8 mouse cellular contexts compared by ENCODE assay signal in genomic region chr2:38013839-38014365, GRCm38 (mm10).
A peak's percentile ranks its signal among the peaks of the same experiment; 100 is the strongest.
DNase-seq lines count a peak whose midpoint lies in the region; ATAC-seq and TF ChIP-seq lines count a peak whose summit lies in the region.

No protein-coding gene starts in this region.

- 0 out of 2 replicates have a peak overlapping the region, but pooled peaks have one; percentile 14 for H3K9ac ChIP-seq in MEL (ENCODE audit: control insufficient read depth, low read depth, low read length, poor library complexity, severe bottlenecking)
- no peak overlapping the region for H3K9ac ChIP-seq in forebrain, embryonic 16.5 days (replicated peaks; ENCODE audit: low read depth, low read length)
- no peak overlapping the region for H3K9ac ChIP-seq in hindbrain, embryonic 15.5 days
- H3K9ac ChIP-seq in midbrain, embryonic 13.5 days (replicated peaks) = no peak overlapping the region

- H3K4me2 ChIP-seq in forebrain, embryonic 16.5 days (ENCODE audit: low read length) = peak overlapping the region; percentile 25; the same call in 1 of the 2 replicates
- H3K4me2 ChIP-seq in hindbrain, embryonic 15.5 days = no peak overlapping the region
- H3K4me2 ChIP-seq in midbrain, embryonic 13.5 days (replicated peaks) = no peak overlapping the region

- WGBS in forebrain, embryonic 16.5 days = 8% methylated on average over 5 of the region's 5 CpGs
- 49% methylated on average over 5 of the region's 5 CpGs for WGBS in hindbrain, embryonic 15.5 days
- 20% methylated on average over 5 of the region's 5 CpGs for WGBS in midbrain, embryonic 13.5 days

- TF ChIP-seq RAD21 in MEL (IDR thresholded peaks at IDR 0.05; ENCODE audit: low read depth, low read length) = no peak

- DNase-seq in MEL (ENCODE audit: low read depth, low spot score) = peak; percentile 81
- DNase-seq in adrenal gland, postnatal 36 days = peak; percentile 29 to 69
- peak; percentile 42 to 44 for DNase-seq in left cerebral cortex, adult 18-20 months (ENCODE audit: low spot score in 2 of 2)
- peak; percentile 25 to 52 for DNase-seq in urinary bladder, postnatal 36 days (ENCODE audit: low spot score in 2 of 2)
- DNase-seq in yolk sac, embryonic 10.5 days (ENCODE audit: low spot score) = no peak

- peak overlapping the region; percentile 11 to 23; a peak in 2 of 4 replicates for H3K4me3 ChIP-seq in MEL (ENCODE audit: control insufficient read depth in 1 of 2, insufficient read depth in 1 of 2, low read depth in 2 of 2, low read length in 2 of 2)
- no peak overlapping the region for H3K4me3 ChIP-seq in forebrain, embryonic 16.5 days (replicated peaks; ENCODE audit: low read length)
- no peak overlapping the region for H3K4me3 ChIP-seq in hindbrain, embryonic 15.5 days
- no peak overlapping the region for H3K4me3 ChIP-seq in midbrain, embryonic 13.5 days (replicated peaks)

- no peaks in the 10 kb centered on the region for H3K9me3 ChIP-seq in MEL (replicated peaks; ENCODE audit: insufficient read depth, low read length)
- no peaks in the 10 kb centered on the region for H3K9me3 ChIP-seq in forebrain, embryonic 16.5 days (ENCODE audit: control insufficient read depth, low read length)
- H3K9me3 ChIP-seq in hindbrain, embryonic 15.5 days = no peaks in the 10 kb centered on the region
- H3K9me3 ChIP-seq in midbrain, embryonic 13.5 days = no peaks in the 10 kb centered on the region

- H3K27ac ChIP-seq in MEL (ENCODE audit: control insufficient read depth, low read depth, low read length) = peak overlapping the region; percentile 60
- H3K27ac ChIP-seq in forebrain, embryonic 16.5 days (ENCODE audit: low read length) = peak overlapping the region; percentile 82
- H3K27ac ChIP-seq in hindbrain, embryonic 15.5 days (replicated peaks) = 0 out of 2 replicates have a peak overlapping the region, but pooled peaks have one; percentile 37
- H3K27ac ChIP-seq in midbrain, embryonic 13.5 days = peak overlapping the region; percentile 54

- no peak for TF ChIP-seq POLR2A in MEL (IDR thresholded peaks at IDR 0.05; ENCODE audit: control insufficient read depth in 1 of 2, insufficient read depth in 1 of 2, low read depth in 1 of 2, low read length in 2 of 2, poor library complexity in 1 of 2)

- TF ChIP-seq CTCF in MEL (IDR thresholded peaks at IDR 0.05 in 2 of 3, conservative IDR thresholded peaks at IDR 0.05 in 1 of 3; ENCODE audit: control insufficient read depth in 1 of 3, insufficient read depth in 1 of 3, low read depth in 2 of 3, low read length in 3 of 3, poor library complexity in 1 of 3, severe bottlenecking in 1 of 3) = no peak

- peaks cover 0 to 32% of the 10 kb centered on the region in 2 experiments; a peak in 2 of 4 replicates for H3K36me3 ChIP-seq in MEL (ENCODE audit: control insufficient read depth in 1 of 2, insufficient read depth in 2 of 2, low read length in 2 of 2)
- H3K36me3 ChIP-seq in forebrain, embryonic 16.5 days (ENCODE audit: control insufficient read depth, insufficient read depth) = no peaks in the 10 kb centered on the region
- H3K36me3 ChIP-seq in hindbrain, embryonic 15.5 days = no peaks in the 10 kb centered on the region
- H3K36me3 ChIP-seq in midbrain, embryonic 13.5 days = no peaks in the 10 kb centered on the region

- H3K27me3 ChIP-seq in MEL (ENCODE audit: control insufficient read depth in 1 of 2, insufficient read depth in 2 of 2, low read length in 2 of 2) = no peaks in the 10 kb centered on the region
- H3K27me3 ChIP-seq in forebrain, embryonic 16.5 days (replicated peaks; ENCODE audit: control insufficient read depth, insufficient read depth, low read length) = no peaks in the 10 kb centered on the region
- H3K27me3 ChIP-seq in hindbrain, embryonic 15.5 days = no peaks in the 10 kb centered on the region
- H3K27me3 ChIP-seq in midbrain, embryonic 13.5 days = peaks cover 14% of the 10 kb centered on the region

- peak; percentile 47 to 64; a peak in 3 of 4 replicates for TF ChIP-seq EP300 in MEL (IDR thresholded peaks at IDR 0.05; ENCODE audit: low read depth in 1 of 2, low read length in 2 of 2)

- peaks cover 10 to 19% of the 10 kb centered on the region in 2 experiments for H3K4me1 ChIP-seq in MEL (ENCODE audit: control insufficient read depth in 1 of 2, insufficient read depth in 2 of 2, low read length in 2 of 2)
- H3K4me1 ChIP-seq in forebrain, embryonic 16.5 days (replicated peaks; ENCODE audit: control insufficient read depth, insufficient read depth, low read length) = peaks cover 18% of the 10 kb centered on the region
- H3K4me1 ChIP-seq in hindbrain, embryonic 15.5 days (replicated peaks) = peaks cover 16% of the 10 kb centered on the region
- peaks cover 22% of the 10 kb centered on the region for H3K4me1 ChIP-seq in midbrain, embryonic 13.5 days (replicated peaks)

- peak; percentile 88 for ATAC-seq in forebrain, embryonic 16.5 days
- ATAC-seq in hindbrain, embryonic 15.5 days (ENCODE audit: low FRiP score, low read depth) = peak; percentile 66
- ATAC-seq in midbrain, embryonic 13.5 days = peak; percentile 67

- no peaks in the 10 kb centered on the region; the same call in 1 of the 2 replicates for H3K79me2 ChIP-seq in MEL (ENCODE audit: control insufficient read depth, insufficient read depth, low read length, poor library complexity)

TF ChIP-seq in MEL, 35 proteins besides CTCF, POLR2A, EP300 and RAD21:
- no peak for TF ChIP-seq KAT2A (conservative IDR thresholded peaks at IDR 0.05; ENCODE audit: low read depth, low read length)
- no peak for TF ChIP-seq TAL1 (IDR thresholded peaks at IDR 0.05; ENCODE audit: low read length)
- peak; percentile 69 for TF ChIP-seq GATA1 (IDR thresholded peaks at IDR 0.05; ENCODE audit: low read depth, low read length)
- TF ChIP-seq MYB (IDR thresholded peaks at IDR 0.05; ENCODE audit: low read depth, low read length) = peak; percentile 74
- peak; percentile 78 for TF ChIP-seq MXI1 (IDR thresholded peaks at IDR 0.05; ENCODE audit: low read depth, low read length)
- peak; percentile 25 for TF ChIP-seq SMC3 (IDR thresholded peaks at IDR 0.05; ENCODE audit: low read depth, low read length)
- no peak for TF ChIP-seq GABPA (IDR thresholded peaks at IDR 0.05; ENCODE audit: low read depth, low read length)
- TF ChIP-seq ZKSCAN1 (IDR thresholded peaks at IDR 0.05; ENCODE audit: low read depth, low read length) = no peak
- TF ChIP-seq RCOR1 (IDR thresholded peaks at IDR 0.05; ENCODE audit: low read depth, low read length) = peak; percentile 82
- no peak for TF ChIP-seq ETS1 (IDR thresholded peaks at IDR 0.05; ENCODE audit: low read depth, low read length)
- TF ChIP-seq POLR2AphosphoS2 (IDR thresholded peaks at IDR 0.05; ENCODE audit: low read length) = no peak
- 0 out of 2 replicates have a peak, but pooled peaks have one; percentile 31 for TF ChIP-seq MYC (IDR thresholded peaks at IDR 0.05; ENCODE audit: low read depth, low read length)
- TF ChIP-seq MAX (IDR thresholded peaks at IDR 0.05; ENCODE audit: low read length) = no peak
- TF ChIP-seq BHLHE40 (IDR thresholded peaks at IDR 0.05; ENCODE audit: borderline replicate concordance, low read depth, low read length) = peak; percentile 78; the same call in 1 of the 2 replicates
- peak; percentile 53 for TF ChIP-seq SIN3A (IDR thresholded peaks at IDR 0.05; ENCODE audit: low read length)
- TF ChIP-seq TCF12 (IDR thresholded peaks at IDR 0.05; ENCODE audit: low read depth, low read length) = peak; percentile 29; the same call in 1 of the 2 replicates
TF ChIP-seq in MEL: peak in this region for 9.

Comparison
In these comparisons a context has a peak if more than half of its experiments do, and no peak if none do; other contexts are left out.
1. H3K4me3 ChIP-seq: peak in MEL (2 of 2); none in forebrain, embryonic 16.5 days (single experiment), hindbrain, embryonic 15.5 days (single experiment) and midbrain, embryonic 13.5 days (single experiment).
2. Peak in every context shown above with its lines, with median percentiles within 50 percentile points of each other: H3K27ac ChIP-seq and ATAC-seq.